Mouse (Mus musculus): Measurements from ENCODE around the gene AU018091.

DNA sequence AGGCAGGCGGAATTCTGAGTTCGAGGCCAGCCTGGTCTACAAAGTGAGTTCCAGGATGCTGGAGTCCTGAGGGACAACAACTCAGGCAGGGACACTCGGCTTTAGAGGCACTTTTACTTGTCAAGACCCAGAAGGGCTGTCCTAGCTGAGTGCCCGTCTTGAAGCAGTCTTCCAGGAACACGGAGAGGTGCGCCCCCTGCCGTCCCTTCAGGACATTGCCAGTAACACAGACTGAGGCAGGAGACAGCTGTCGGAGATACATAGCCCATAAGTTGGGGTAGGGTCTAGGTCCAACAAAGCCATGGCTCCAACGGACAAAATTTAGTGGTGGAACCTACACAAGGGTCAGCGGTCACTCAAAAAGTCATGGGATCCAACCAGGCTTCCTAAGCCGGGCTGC, 29.9 kb upstream of the AU018091 start:
- TF ChIP-seq CTCF (IDR thresholded peaks at IDR 0.05; ENCODE audit: low read depth, low read length) (peak; percentile 80), POLR2A (IDR thresholded peaks at IDR 0.05; ENCODE audit: extremely low read depth, insufficient read depth, low read length) (no peak)

All from liver, adult 2 months (tissue).